Mouse (Mus musculus) 3134 (cell line): ENCODE data around the gene Cda.
"Not testable (repeated sequence)": the region's sequence is repeated elsewhere in the genome, so short reads cannot be mapped to it uniquely, and the experiment has no call there.

ENCODE experiments used
- DNase-seq: peaks from one replicate; pipeline ENCODE4 v3.0.0-alpha.2; 2011; ENCODE audit warnings: low spot score; ENCODE audit not compliant: insufficient read length; ENCODE audit errors: extremely low read depth

The Cda gene

GRCm38 (mm10) chr4:138336876-138337275, 30.9 kb downstream of the Cda start:
- no peak for DNase-seq

- no peak for DNase-seq
Measured at GRCm38 (mm10) chr4:138335648-138336047, 32.1 kb downstream of the Cda start.

DNA sequence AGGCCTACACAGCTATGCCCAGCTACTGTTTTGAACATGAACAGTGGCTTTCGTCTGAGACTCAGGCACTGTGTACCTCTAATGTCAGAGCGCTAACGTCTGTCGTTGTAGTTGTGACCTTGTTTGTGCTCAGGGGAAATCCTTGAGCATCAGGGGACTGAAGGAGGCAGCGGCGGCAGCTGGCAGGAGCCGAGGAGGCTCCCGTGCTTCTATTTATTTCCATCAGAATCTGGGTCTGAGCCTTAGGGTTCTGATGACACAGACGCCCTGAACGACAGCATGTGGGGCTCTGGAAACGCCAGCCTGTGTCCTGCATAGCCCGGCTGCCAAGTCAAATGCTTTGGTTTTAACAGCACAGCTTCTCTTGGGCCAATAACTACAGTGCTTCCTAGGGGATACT, 32.8 kb downstream of the Cda start:
- no peak for DNase-seq

DNA sequence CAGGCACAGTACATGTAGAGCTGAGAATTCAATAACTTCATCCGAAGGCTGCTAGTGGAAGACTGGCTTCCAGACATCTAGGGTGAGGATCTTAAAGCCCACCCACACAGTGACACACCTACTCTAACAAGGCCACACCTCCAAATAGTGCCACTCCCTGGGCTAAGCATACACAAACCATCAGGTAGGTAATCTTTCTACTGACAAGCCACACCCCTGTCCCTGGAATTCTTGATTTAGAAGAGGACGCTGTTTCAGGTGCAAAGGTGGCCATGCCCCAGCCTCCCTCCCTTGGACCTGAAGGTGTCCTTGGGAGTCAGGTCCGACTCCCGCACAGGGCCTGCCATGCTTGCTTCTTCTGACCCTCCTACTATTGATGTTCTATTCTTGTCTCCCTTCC, 34.7 kb downstream of the Cda start:
- DNase-seq: no peak

- DNase-seq: no peak
Measured at GRCm38 (mm10) chr4:138331647-138332046, 36.1 kb downstream of the Cda start.

DNA sequence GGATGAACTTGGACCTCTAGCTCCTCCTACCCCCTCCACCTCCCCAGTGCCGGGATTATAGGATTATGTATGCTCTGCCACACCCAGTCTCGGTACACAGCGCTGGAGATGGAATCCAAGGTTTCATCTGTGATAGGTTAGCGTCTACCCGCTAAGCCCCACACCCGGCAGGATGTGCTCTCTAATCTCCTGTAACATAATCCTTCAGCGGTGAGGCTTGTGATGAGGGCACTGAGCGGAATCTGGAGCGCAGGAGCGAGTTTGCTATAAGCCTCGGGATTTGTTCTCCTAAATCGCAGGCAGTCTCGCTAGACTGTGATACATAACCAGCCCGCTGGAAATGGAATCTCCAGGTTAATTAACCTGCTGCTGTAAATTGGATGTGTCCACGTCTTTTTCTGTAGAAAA, 37.5 kb downstream of the Cda start:
- no peak for DNase-seq

DNA sequence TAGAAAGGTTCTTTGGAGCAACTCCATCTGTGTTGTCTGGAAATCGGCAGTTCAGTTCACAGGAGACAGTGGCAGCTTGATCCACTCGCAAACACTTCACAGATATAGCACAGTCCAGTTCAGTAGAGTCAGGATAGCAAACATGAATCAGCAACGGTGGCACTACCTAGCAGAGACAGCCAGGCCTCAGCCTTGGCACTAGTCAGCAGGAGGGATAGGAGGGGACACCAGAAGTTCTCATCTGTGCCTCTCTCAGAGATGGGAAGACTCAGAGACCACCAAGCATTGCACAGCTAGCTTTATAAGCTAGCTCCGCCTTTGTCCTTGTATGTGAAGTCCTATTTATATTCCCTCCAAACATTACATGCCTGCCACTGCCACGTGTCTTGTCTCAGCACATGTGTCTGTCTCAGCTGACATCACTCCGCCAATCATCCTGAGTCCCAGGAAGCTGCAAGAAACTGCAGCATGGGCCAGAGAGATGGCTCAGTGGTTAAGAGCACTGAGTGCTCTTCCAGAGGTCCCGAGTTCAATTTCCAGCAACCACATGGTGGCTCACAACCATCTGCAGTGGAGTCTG, 39.8 kb downstream of the Cda start:
- DNase-seq: no peak

DNA sequence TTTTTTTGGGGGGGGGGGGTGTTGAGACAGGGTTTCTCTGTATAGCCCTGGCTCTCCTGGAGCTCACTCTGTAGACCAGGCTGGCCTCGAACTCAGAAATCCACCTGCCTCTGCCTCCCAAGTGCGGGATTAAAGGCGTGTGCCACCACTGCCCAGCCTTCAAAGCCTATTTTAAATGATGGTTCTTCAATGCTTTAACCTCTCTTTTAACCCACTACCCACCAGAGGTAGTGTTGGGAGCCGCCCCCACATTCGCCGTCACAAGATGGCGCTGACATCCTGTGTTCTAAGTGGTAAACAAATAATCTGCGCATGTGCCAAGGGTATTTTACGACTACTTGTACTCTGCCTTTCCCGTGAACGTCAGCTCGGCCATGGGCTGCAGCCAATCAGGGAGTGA, 40.6 kb downstream of the Cda start:
- DNase-seq: not testable (repeated sequence)

DNA sequence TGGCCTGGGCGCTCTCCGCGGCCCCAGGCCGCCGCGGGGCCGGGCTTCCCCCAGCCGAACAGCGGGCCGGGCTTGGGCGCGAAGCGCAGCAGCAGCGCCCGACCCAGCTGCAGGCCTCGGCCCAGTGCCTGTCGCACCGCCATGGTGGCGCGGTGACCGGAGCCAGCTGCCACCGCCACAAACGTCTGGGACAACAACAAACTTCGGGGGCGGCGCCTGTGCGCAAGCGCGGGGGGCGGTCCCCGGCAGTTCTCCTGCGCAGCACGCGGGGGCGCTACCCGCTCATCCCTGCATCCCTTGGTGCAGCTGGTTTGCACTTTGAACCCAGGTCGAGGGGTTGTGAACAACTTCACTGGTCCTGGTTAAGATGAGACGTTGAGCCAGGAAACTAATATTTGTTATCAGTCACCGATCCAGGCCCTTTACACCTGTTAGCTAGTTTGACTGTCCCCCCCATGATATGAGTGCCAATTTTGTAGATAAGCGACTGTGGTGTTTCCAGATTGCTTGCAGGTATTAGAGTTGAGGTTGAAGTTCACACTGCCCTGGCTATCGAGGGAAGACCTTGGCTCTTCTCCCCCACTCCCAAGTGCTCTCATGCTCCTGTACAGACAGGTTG, 41.6 kb downstream of the Cda start, which contains the start of gene Pink1:
TSS of gene Pink1 (minus strand) at position 231 of the 619 bp plus-strand sequence.
- peak; percentile 87 for DNase-seq

GRCm38 (mm10) chr4:138325466-138326076, 42.2 kb downstream of the Cda start:
- peak; percentile 88 for DNase-seq

DNA sequence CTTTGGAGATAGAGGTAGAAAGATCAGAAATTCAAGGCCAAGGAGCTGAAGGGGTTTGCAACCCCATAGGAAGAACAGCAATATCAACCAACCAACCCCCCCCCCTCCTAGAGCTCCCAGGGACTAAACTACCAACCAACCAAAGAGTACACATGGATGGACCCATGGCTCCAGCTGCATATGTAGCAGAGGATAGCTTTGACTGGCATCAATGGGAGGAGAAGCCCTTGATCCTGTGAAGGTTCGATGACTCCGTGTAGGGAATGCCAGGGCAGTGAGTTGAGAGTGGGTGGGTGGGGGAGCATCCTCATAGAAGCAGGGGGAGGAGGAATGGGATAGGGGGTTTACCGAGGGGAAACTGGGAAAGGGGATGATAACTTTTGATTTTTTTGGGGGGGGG, 43.3 kb downstream of the Cda start:
- DNase-seq: no peak

GRCm38 (mm10) chr4:138323753-138324152, 44.0 kb downstream of the Cda start:
- no peak for DNase-seq

DNA sequence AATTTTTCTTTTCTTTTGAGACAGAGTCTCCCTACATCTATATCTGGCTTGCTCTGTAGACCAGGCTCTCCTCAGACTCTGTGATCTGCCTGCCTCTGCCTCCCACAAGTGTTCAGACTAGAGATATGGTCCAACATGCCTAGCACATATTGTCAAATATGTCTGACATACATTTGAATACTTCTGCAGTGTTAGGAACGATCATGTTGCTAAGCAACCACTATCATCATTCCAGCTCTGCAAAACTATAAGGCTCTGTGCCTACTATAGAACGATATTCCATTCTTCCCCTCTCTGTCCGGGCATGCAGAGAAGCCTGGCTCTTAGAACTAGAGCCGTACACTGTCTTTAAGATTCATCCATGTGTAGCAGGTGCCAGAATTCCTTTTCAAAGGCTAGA, 45.1 kb downstream of the Cda start:
- DNase-seq: no peak

GRCm38 (mm10) chr4:138321488-138321887, 46.3 kb downstream of the Cda start:
- no peak for DNase-seq

GRCm38 (mm10) chr4:138320711-138321110, 47.1 kb downstream of the Cda start:
- DNase-seq: no peak

- DNase-seq: peak; percentile 44
Measured at GRCm38 (mm10) chr4:138319508-138319907, 48.3 kb downstream of the Cda start.

- no peak for DNase-seq
Measured at GRCm38 (mm10) chr4:138318509-138319266, 49.1 kb downstream of the Cda start.

DNA sequence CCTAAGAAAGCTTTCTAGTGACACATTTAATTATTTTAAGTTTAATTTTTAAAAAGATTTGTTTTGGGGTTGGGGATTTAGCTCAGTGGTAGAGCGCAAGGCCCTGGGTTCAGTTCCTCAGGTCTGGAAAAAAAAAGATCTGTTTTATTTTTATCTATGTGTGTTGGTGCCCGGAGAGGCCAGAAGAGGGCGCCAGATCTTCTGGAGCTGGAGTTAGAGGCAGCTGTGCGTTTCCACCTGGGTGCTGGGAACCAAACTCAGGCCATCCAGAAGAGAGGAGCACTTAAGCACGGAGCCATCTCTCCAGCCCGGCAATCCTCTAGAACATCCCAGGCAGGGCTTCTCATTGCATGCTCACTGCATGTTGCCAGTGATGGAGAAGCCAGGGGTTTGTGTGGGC, 51.4 kb downstream of the Cda start:
- DNase-seq: no peak

DNA sequence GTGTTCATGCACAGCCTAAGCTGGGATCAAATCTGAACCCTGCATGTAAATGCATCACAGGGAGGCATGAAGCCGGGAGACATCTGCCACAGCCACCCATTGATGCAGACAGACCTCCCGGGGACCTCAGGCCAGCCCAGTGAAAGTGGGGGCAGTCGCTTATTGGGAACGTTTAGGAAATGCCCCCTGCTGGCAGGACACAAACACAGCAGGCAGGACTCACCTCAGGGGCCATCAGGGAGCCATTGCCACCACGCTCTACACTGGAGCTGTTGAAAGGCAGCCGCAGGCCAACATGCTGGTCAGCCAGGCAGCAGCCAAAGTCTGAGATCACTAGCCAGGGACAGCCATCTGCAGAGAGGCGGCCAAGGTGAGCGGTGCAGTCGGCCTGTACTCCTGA, 52.0 kb downstream of the Cda start:
- DNase-seq: no peak

DNA sequence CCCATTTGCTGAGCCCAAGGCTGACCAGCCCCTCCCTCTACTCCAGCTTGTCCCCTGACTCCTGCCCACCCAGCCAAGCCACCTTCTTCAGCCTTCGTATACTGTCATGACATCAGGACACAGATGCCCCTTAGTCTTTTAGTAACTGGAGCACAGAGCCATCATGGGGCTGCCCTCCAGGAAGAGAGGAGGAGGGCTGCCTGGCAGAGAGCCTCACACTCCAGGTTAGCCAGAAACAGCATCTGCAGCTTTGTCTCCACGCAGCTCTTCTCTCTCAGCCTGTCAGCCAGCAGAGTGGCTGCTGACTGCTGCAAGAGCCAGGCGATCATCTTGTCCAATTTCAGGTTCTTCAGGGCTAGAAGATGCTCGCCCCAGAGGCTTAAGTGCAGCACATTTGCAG, 54.0 kb downstream of the Cda start:
- DNase-seq: no peak

- DNase-seq: no peak
Measured at GRCm38 (mm10) chr4:138313021-138313420, 54.8 kb downstream of the Cda start.

DNA sequence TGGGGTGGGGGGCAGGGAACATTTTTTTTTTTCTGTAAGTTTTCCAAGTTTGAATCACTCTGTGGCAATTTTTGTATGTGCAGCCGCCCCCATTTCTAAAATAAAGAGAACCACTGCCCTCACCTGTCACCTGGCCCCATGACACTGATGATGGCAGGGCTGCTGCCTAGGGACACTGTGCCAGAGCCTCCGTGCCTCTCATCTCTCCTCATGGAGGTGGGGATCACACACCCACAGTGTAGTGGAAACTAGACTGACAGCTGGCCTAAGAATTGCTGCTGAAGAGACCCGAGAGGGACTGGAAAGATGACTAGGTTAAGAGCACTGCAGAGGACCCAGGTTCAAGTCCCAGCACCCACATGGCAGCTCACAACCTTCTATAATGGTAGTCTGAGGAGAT, 55.7 kb downstream of the Cda start:
- no peak for DNase-seq
